Mouse (Mus musculus) midbrain, embryonic 14.5 days (tissue): ENCODE results near the gene Vipr1. TPM values are rescaled to one million over a fixed set of nuclear protein-coding genes. Genes with fewer than 3 reads are reported as not detected.

Experiments used
- ATAC-seq: fragments of 200-750 bp; cut with Nextera tagmentation; 2 replicates; pipeline ENCODE4 v1.8.0; 2017; ENCODE audit warnings: moderate number of reproducible peaks, moderate library complexity; ENCODE audit not compliant: low FRiP score, low TSS enrichment
- DNase-seq: peaks from one replicate; pipeline ENCODE4 v3.0.0-alpha.2; 2015
- H3K27ac ChIP-seq: fragments of 300-500 bp; sonication (generic); replicated peaks from 2 replicates; pipeline ENCODE4 v1.5.1; 2014; ENCODE audit warnings: mild to moderate bottlenecking, low read depth, low read length, moderate library complexity
- H3K27me3 ChIP-seq: fragments of 300-500 bp; sonication (generic); 2 replicates; pipeline ENCODE4 v1.6.1; 2014; ENCODE audit warnings: low read length, control low read depth, mixed read lengths; ENCODE audit not compliant: control insufficient read depth, insufficient read depth
- H3K36me3 ChIP-seq: fragments of 300-500 bp; sonication (generic); 2 replicates; pipeline ENCODE4 v1.6.1; 2014; ENCODE audit warnings: low read length, control low read depth; ENCODE audit not compliant: control insufficient read depth, insufficient read depth
- H3K4me1 ChIP-seq: fragments of 300-500 bp; sonication (generic); 2 replicates; pipeline ENCODE4 v1.6.1; 2014; ENCODE audit warnings: mild to moderate bottlenecking, antibody characterized with exemption, low read length, control low read depth; ENCODE audit not compliant: control insufficient read depth, insufficient read depth
- H3K4me2 ChIP-seq: fragments of 300-500 bp; sonication (generic); 2 replicates; pipeline ENCODE4 v1.6.1; 2014; ENCODE audit warnings: mild to moderate bottlenecking, low read length, moderate library complexity
- H3K4me3 ChIP-seq: fragments of 300-500 bp; sonication (generic); replicated peaks from 2 replicates; pipeline ENCODE4 v1.5.1; 2014; ENCODE audit warnings: low read depth, low read length
- H3K9ac ChIP-seq: fragments of 300-500 bp; sonication (generic); replicated peaks from 2 replicates; pipeline ENCODE4 v1.6.1; 2014; ENCODE audit warnings: mild to moderate bottlenecking, low read length, moderate library complexity
- H3K9me3 ChIP-seq: fragments of 300-500 bp; sonication (generic); 2 replicates; pipeline ENCODE4 v1.6.1; 2016; ENCODE audit warnings: low read length, control low read depth, mixed read lengths; ENCODE audit not compliant: control insufficient read depth
- WGBS: fragments of 180-500 bp; shearing (Covaris S2); extraction: QIAGEN DNeasy Blood & Tissue Kit; methylation state at CpG from one replicate; pipeline ENCODE4 v1.1.7; 2014; 5-methylcytosine and 5-hydroxymethylcytosine counted together
- polyA plus RNA-seq: library from polyadenylated mRNA; unstranded; fragments of >200 nt; fragmentation: Nextera tagmentation; extraction: Ambion mirVana; gene quantifications from 2 replicates; pipeline ENCODE4 v1.2.1, GENCODE M21; 2014

Gene Vipr1
- polyA plus RNA-seq, 1 experiment from 2014 or later = 0.25 TPM

DNA sequence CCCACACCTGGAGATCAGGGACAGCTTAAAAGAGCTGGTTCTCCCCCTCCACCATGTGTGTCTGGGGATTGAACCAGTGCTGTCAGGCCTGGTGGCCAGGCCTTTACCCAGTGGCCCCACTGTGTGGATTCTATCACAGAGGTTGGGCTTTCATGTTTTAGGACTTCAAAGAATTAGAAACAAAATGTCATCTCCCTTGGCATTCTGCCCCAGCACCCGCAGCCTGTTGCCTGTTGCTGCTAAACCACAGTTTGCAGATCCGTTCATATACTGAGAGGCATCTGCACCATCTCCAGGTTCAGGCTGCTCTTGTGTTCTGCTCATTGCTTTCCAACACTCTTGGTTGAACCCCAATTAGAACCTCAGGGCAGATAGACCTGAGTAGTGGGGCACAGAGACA, 40.1 kb upstream of the Vipr1 start:
- no peaks in the 10 kb centered on the region for H3K27me3 ChIP-seq
- no peak overlapping the region for H3K27ac ChIP-seq
- H3K36me3 ChIP-seq = no peaks in the 10 kb centered on the region
- no peaks in the 10 kb centered on the region for H3K9me3 ChIP-seq
- ATAC-seq (no peak), DNase-seq (no peak)
- no peak overlapping the region for H3K4me3 ChIP-seq
- WGBS = 88% methylated on average over 2 of the region's 2 CpGs
- H3K4me2 ChIP-seq = no peak overlapping the region
- no peak overlapping the region for H3K9ac ChIP-seq
- no peaks in the 10 kb centered on the region for H3K4me1 ChIP-seq

DNA sequence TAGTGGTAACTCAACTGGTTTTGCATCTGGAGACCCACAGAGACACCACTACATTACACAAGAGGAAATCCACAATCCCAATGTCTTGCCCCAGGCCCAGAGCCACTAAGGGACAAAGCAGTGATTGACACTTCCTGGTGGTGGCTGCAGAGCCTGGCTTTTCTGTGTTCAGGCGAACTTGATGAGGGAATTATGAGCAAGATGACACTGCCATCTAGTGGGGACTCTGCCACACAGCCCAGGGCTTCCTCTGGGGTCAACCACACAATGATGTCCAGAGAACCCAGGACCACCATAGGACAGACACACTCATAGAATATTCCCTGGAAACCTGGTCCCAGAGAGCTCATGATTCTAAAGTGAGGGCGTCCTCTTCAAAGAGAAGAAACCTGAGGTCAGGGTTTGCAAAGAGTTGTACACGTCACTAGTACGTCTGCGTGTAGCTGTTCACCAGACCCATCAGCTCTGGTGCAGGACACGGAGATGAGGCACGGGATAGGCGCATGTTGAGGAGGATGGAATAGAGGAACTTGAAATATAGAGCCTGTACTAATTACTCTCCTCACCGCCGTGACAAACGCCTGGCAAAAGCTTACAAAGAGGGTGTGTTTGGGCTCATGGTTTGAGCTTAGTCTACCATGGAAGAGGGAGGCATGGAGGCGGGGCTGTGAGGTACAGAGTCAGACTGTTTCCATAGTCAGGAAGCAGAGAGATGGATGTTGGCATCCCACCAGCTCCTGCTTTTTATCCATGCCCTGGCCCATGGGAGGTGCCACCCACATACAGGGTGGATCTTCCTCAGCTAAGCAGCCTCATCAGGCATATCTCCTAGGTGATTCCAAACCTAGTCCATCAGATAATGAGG, 36.9 kb upstream of the Vipr1 start:
- Histone ChIP-seq H3K36me3 (no peaks in the 10 kb centered on the region), H3K27ac (no peak overlapping the region), H3K9ac (no peak overlapping the region), H3K4me2 (no peak overlapping the region), H3K27me3 (no peaks in the 10 kb centered on the region), H3K4me1 (no peaks in the 10 kb centered on the region), H3K9me3 (no peaks in the 10 kb centered on the region), H3K4me3 (no peak overlapping the region)
- peak; percentile 93 for DNase-seq
- ATAC-seq = peak; percentile 74
- 56% methylated on average over 12 of the region's 12 CpGs for WGBS

DNA sequence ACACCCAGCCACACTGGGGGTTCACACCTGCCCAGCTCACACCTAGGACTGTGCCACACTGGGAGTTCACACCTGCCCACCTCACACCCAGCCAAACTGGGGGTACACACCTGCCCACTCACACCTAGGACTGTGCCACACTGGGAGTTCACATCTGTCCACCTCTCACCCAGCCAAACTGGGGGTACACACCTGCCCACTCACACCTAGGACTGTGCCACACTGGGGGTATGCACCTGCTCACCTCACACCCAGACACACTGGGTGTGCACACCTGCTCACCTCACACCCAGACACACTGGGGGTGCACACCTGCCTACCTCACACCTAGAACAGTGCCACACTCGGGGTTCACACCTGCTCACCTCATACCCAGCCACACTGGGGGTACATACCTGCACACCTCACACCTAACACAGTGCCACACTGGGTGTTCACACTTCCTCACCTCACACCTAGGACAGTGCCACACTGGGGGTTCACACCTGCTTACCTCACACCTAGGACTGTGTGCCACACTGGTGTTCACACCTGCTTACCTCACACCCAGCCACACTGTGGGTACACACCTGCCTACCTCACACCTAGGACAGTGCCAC, 35.9 kb upstream of the Vipr1 start:
- ATAC-seq = peak; percentile 37; the same call in 1 of the 2 replicates
- WGBS = 50% methylated on average over 1 of the region's 1 CpGs
- no peak overlapping the region for H3K4me2 ChIP-seq

DNA sequence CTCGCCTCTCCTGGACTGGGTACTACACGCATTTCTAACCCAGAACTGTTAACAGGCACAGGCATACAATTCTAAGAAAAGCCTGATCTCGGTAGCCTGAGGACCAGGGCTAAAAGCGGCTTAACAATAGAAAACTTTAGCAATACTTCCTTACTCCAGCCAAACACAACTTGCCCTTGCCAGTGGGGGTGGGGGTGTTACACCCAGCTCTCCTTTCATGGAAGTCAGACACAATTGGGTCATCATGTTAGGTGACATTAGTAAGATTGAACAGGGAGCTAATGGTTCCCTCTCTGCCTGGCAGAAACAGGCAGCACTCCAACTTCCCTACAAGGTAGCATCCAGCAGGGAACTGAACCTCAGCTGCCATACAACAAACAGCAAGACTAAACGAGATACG, 33.1 kb upstream of the Vipr1 start:
- Histone ChIP-seq H3K36me3 (no peaks in the 10 kb centered on the region), H3K9me3 (no peaks in the 10 kb centered on the region), H3K27me3 (no peaks in the 10 kb centered on the region), H3K4me3 (no peak overlapping the region), H3K9ac (no peak overlapping the region), H3K4me1 (no peaks in the 10 kb centered on the region), H3K27ac (no peak overlapping the region), H3K4me2 (no peak overlapping the region)
- ATAC-seq (no peak), DNase-seq (no peak)
- WGBS = 71% methylated on average over 6 of the region's 6 CpGs

More for the DNA sequence above, 35.9 kb upstream of the Vipr1 start:
- no peak for DNase-seq
- H3K9me3 ChIP-seq = no peaks in the 10 kb centered on the region
- no peaks in the 10 kb centered on the region for H3K4me1 ChIP-seq
- H3K9ac ChIP-seq = no peak overlapping the region
- H3K4me3 ChIP-seq = no peak overlapping the region
- no peak overlapping the region for H3K27ac ChIP-seq
- H3K36me3 ChIP-seq = no peaks in the 10 kb centered on the region
- no peaks in the 10 kb centered on the region for H3K27me3 ChIP-seq

DNA sequence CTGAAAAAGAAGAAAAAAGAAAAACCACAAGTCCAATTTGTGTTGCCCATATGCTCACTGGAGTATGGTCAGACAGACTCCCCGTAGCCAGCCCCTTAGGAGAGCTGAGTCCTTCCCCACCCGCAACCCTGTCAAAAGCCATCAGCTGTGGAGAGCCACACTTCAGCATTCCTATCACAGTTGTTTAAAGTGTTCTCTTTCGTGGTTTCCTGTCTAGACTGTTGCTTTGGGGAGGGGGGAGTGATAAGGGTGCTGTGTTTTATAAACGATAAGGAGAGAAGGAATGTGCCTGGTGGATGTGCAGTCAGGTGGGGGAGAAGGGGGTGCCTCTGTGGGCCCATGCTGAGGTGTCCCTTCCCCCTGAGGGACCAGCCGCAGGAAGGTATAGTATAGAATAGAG, 29.3 kb upstream of the Vipr1 start:
- Histone ChIP-seq H3K27ac (no peak overlapping the region), H3K9me3 (no peaks in the 10 kb centered on the region), H3K36me3 (no peaks in the 10 kb centered on the region), H3K4me3 (no peak overlapping the region), H3K4me2 (no peak overlapping the region), H3K27me3 (no peaks in the 10 kb centered on the region), H3K4me1 (no peaks in the 10 kb centered on the region), H3K9ac (no peak overlapping the region)
- ATAC-seq (no peak), DNase-seq (no peak)
- 80% methylated on average over 5 of the region's 5 CpGs for WGBS

DNA sequence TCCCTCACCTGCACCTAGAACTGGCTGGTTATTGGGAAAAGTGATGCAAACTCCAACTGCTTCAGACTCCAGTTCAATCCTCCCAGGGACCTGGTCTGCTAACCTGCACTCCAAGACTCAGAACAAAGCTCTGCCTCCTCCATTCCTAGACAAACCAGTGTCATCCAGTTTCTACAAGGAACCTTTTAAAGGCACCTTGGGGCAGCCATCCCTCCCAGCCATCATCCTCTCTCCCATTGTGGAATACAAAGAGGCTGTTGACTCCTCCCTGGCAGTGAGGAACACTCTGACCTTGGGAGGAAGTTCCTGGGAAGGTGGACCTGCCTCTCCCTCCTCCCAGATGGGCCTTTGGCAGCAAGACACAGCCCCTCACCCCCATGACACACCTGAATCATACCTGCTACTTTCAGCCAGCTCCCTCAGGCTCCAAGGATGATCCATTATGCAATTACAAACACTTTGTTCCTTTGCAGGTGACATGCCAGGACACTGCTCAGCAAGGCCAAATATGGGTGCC, 28.2 kb upstream of the Vipr1 start:
- ATAC-seq = no peak
- no peak for DNase-seq

DNA sequence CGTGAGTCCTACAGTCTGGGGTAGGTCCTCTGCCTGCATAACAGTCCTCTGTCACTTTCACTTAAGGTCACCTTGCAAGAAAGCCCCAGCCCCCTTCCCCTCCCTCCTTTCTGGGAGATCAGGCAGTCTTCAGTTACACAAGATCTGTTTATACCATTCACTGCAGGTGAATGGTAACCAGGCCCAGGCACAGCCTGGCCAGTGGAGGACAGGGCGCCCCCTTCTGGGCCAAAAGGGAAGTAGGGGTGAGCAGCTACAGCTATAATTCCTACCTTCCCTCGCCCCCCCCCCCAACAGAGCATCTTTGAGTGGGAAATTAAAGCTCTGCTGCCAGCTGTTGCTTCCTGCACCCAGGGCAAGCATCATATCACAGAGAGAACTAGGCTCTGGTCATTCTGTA, 26.0 kb upstream of the Vipr1 start:
- DNase-seq = no peak
- Histone ChIP-seq H3K4me1 (no peaks in the 10 kb centered on the region), H3K36me3 (no peaks in the 10 kb centered on the region), H3K9me3 (no peaks in the 10 kb centered on the region), H3K4me2 (no peak overlapping the region), H3K27ac (no peak overlapping the region), H3K4me3 (no peak overlapping the region), H3K27me3 (no peaks in the 10 kb centered on the region), H3K9ac (no peak overlapping the region)
- ATAC-seq = no peak
- 57% methylated on average over 3 of the region's 3 CpGs for WGBS

More for the DNA sequence above, 28.2 kb upstream of the Vipr1 start:
- no peaks in the 10 kb centered on the region for H3K9me3 ChIP-seq
- H3K4me3 ChIP-seq = no peak overlapping the region
- H3K27ac ChIP-seq = no peak overlapping the region
- H3K4me1 ChIP-seq = no peaks in the 10 kb centered on the region
- H3K4me2 ChIP-seq = no peak overlapping the region
- no peaks in the 10 kb centered on the region for H3K27me3 ChIP-seq
- no peaks in the 10 kb centered on the region for H3K36me3 ChIP-seq
- no peak overlapping the region for H3K9ac ChIP-seq

DNA sequence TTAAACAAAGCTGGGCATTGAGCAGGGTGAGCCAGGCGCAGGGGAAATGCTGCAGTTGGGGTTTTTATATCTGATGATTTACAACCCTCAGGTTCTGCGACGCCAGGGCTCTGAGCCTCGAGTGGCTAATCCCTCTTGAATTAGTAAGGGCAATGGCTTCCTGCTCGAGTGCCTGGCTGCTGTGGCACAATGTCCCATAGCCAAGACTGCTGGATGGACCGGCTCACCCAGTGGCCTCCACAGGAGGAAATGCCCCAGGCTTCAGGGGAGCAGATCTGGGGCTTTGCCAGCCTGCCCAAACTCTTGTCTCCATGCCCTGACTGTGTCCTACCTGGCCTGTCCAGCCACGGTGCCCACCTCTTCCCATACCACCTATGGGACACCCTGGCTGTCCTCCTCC, 23.1 kb upstream of the Vipr1 start:
- no peaks in the 10 kb centered on the region for H3K27me3 ChIP-seq
- no peaks in the 10 kb centered on the region for H3K36me3 ChIP-seq
- 46% methylated on average over 7 of the region's 7 CpGs for WGBS
- H3K27ac ChIP-seq = no peak overlapping the region
- no peaks in the 10 kb centered on the region for H3K9me3 ChIP-seq
- ATAC-seq (no peak), DNase-seq (no peak)
- no peak overlapping the region for H3K4me2 ChIP-seq
- H3K4me3 ChIP-seq = no peak overlapping the region
- H3K9ac ChIP-seq = no peak overlapping the region
- H3K4me1 ChIP-seq = no peaks in the 10 kb centered on the region

DNA sequence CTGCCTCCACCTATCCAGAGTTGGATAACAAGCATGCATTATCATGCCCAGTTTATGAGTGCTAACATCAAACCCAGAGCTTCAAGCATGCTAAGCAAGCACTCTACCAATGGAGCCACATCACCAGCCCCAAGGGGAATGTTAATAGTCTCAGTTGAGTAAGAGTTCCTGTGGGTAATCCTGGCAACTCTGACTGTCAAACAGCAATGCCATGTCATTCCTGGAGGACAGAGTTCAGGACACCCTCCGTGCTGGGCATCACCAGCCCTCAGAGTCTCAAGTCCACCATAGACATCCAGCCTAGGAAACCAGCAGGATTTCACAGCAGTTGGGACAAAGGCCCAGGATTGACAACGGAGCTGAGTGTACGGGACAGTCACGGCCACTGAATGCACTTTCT, 19.3 kb upstream of the Vipr1 start:
- Histone ChIP-seq H3K36me3 (no peaks in the 10 kb centered on the region), H3K4me2 (no peak overlapping the region), H3K4me3 (no peak overlapping the region), H3K27me3 (no peaks in the 10 kb centered on the region), H3K27ac (no peak overlapping the region), H3K9ac (no peak overlapping the region), H3K9me3 (no peaks in the 10 kb centered on the region), H3K4me1 (no peaks in the 10 kb centered on the region)
- WGBS = 91% methylated on average over 4 of the region's 4 CpGs
- no peak for ATAC-seq
- no peak for DNase-seq
